Mouse (Mus musculus): Measurements from ENCODE around the gene Calml3. TPM values are rescaled to one million over a fixed set of nuclear protein-coding genes. Genes with fewer than 3 reads are reported as not detected.
"Not testable (repeated sequence)": the region's sequence is repeated elsewhere in the genome, so short reads cannot be mapped to it uniquely, and the experiment has no call there.

Gene Calml3
- 3.6 and 81.6 TPM in 2 replicates for polyA plus RNA-seq (2012; rRNA removed)

DNA sequence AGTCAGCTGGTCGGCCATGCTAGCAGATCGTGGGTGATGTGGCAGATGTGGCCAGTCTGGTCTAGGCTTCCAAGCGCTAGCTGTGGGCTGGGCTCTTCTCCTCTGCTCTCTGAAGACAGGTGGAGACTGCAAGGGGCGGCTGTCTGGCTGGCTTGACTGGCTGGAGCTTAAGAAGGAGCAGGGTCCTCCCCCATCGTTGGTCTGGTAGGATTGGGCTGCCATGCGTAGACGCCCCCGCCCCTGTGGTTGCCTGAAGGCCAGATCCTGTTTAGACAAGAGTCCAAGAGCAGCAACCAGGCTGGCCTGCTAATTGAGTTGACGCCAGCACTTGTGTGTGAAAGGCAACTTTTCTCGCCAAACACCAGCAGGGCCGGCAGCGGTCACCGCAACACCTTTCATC, at the start of gene Calml3:
Gene Calml3, minus strand, starts transcription at position 131 of the 400 bp plus-strand sequence.
- WGBS: 78% methylated on average over 13 of the region's 13 CpGs
- no peak for DNase-seq
- Histone ChIP-seq H3K4me3 (replicated peaks; ENCODE audit: extremely low read depth, low read depth, low read length) (no peak within 1 kb of the TSS), H3K4me1 (ENCODE audit: control insufficient read depth, insufficient read depth, low read length) (no peaks in the 10 kb centered on the region; the same call in 1 of the 2 replicates)
- no peak for TF ChIP-seq CTCF (IDR thresholded peaks at IDR 0.05; ENCODE audit: insufficient read depth, low read length)
- TF ChIP-seq POLR2A (IDR thresholded peaks at IDR 0.05; ENCODE audit: borderline replicate concordance, extremely low read depth, low read depth, low read length): no peak

DNA sequence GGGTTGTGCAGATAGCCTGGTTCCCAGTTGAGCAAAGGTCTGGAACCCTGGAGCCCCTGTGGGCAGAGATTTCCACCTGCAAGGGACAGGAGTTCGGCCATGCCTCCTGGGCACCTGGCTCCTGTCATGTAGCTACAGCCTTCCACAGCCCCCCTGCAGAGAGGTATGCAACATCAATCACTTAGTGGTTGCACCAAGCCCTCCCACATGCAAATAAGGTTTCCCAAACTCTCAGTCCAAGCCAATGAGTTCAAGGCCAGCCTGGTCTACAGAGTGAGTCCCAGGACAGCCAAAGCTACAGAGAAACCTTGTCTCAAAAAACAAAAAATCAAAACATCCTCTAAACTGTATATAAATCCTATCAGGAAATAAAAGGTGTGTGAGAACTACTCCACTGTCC, 46.2 kb upstream of the Calml3 start:
- Histone ChIP-seq H3K4me1 (ENCODE audit: control insufficient read depth, insufficient read depth, low read length) (no peaks in the 10 kb centered on the region), H3K4me3 (replicated peaks; ENCODE audit: extremely low read depth, low read depth, low read length) (no peak overlapping the region)
- no peak for DNase-seq
- TF ChIP-seq CTCF (IDR thresholded peaks at IDR 0.05; ENCODE audit: insufficient read depth, low read length) (no peak), POLR2A (IDR thresholded peaks at IDR 0.05; ENCODE audit: borderline replicate concordance, extremely low read depth, low read depth, low read length) (no peak)
- WGBS: 89% methylated on average over 1 of the region's 1 CpGs

DNA sequence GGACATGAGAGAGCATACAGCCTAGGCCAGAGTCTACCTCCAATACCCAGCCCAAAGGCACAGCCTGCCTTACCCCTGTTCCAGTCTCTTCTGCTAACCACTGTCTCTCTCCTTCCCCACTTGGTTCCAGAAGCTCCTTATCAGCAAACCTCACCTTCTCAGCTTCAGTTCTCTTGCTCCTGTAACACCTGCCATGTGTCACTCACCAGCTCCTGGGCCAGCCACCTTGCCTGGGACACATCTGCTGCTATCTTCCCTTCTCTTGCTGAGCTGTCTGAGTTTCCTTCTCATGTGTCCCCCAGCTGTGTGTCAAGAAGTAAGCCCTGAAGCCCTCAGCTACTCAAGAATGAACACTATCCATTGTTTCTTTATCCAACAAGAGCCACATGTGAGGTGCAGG, 36.5 kb upstream of the Calml3 start:
- DNase-seq; H3K4me1 ChIP-seq (ENCODE audit: control insufficient read depth, insufficient read depth, low read length); H3K4me3 ChIP-seq (replicated peaks; ENCODE audit: extremely low read depth, low read depth, low read length): not testable (repeated sequence)

DNA sequence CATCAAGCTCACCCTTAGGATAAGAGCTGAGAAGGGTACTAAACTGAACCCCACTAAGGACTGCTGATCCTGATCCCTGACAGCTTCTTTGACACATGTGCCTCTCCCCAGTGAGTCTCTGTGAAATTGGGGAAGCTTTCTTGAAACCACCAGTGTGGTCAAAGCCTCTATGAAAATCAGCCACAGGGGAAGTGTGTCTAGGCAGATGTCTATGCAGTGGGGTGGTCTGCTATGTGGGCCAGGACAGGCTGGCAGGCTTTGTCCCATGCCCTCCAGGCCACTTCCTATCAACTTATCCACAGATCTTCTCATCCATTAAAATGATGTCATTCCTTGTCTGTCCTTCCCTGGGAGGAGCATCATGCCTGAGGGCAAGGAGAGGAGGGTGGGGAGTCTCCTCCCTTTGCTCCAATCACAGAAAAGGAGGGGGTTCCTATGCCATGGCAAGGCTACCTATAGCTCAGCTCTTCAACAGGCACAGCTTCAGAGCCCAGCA, 33.2 kb upstream of the Calml3 start, which contains the start of gene Calm4:
Gene Calm4, plus strand, starts transcription at position 446 of the 496 bp plus-strand sequence.
- H3K4me3 ChIP-seq (replicated peaks; ENCODE audit: extremely low read depth, low read depth, low read length); H3K4me1 ChIP-seq (ENCODE audit: control insufficient read depth, insufficient read depth, low read length); DNase-seq: not testable (repeated sequence)

GRCm38 (mm10) chr13:3833644-3834043, 29.5 kb upstream of the Calml3 start:
- not testable (repeated sequence) for H3K4me3 ChIP-seq (replicated peaks; ENCODE audit: extremely low read depth, low read depth, low read length); DNase-seq; H3K4me1 ChIP-seq (ENCODE audit: control insufficient read depth, insufficient read depth, low read length)

GRCm38 (mm10) chr13:3832450-3832849, 28.3 kb upstream of the Calml3 start:
- no peak overlapping the region for H3K4me3 ChIP-seq (replicated peaks; ENCODE audit: extremely low read depth, low read depth, low read length)
- no peaks in the 10 kb centered on the region; the same call in 1 of the 2 replicates for H3K4me1 ChIP-seq (ENCODE audit: control insufficient read depth, insufficient read depth, low read length)
- TF ChIP-seq CTCF (IDR thresholded peaks at IDR 0.05; ENCODE audit: insufficient read depth, low read length) (no peak), POLR2A (IDR thresholded peaks at IDR 0.05; ENCODE audit: borderline replicate concordance, extremely low read depth, low read depth, low read length) (no peak)
- DNase-seq: no peak
- 21% methylated on average over 2 of the region's 2 CpGs for WGBS

DNA sequence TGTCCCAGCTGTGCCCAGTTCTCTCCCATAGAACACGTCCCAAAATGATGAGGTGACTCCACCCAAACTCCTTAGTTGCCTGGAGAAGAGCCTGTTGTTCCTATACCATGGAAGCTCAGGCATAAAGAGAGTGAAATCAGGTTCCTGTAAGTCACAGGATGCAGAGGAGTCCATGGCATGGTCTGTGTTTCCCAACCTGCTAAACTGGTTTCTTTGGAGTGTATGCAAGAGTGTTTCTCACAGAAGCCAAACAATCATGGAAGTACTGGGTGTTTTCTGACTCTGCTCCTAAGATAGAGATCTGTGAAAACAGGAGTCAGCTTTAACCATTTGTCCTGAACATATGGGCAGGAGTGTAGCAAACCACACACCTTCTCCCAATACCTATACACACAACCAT, 27.9 kb upstream of the Calml3 start:
- TF ChIP-seq POLR2A (IDR thresholded peaks at IDR 0.05; ENCODE audit: borderline replicate concordance, extremely low read depth, low read depth, low read length): no peak
- TF ChIP-seq CTCF (IDR thresholded peaks at IDR 0.05; ENCODE audit: insufficient read depth, low read length): no peak
- WGBS: 55% methylated on average over 1 of the region's 1 CpGs
- no peaks in the 10 kb centered on the region; the same call in 1 of the 2 replicates for H3K4me1 ChIP-seq (ENCODE audit: control insufficient read depth, insufficient read depth, low read length)
- no peak for DNase-seq
- no peak overlapping the region for H3K4me3 ChIP-seq (replicated peaks; ENCODE audit: extremely low read depth, low read depth, low read length)

- no peak for TF ChIP-seq CTCF (IDR thresholded peaks at IDR 0.05; ENCODE audit: insufficient read depth, low read length)
- no peak for TF ChIP-seq POLR2A (IDR thresholded peaks at IDR 0.05; ENCODE audit: borderline replicate concordance, extremely low read depth, low read depth, low read length)
- 66% methylated on average over 5 of the region's 5 CpGs for WGBS
- H3K4me1 ChIP-seq (ENCODE audit: control insufficient read depth, insufficient read depth, low read length): no peaks in the 10 kb centered on the region; the same call in 1 of the 2 replicates
- H3K4me3 ChIP-seq (replicated peaks; ENCODE audit: extremely low read depth, low read depth, low read length): no peak overlapping the region
- DNase-seq: no peak
Measured at GRCm38 (mm10) chr13:3831546-3831945, 27.4 kb upstream of the Calml3 start.

DNA sequence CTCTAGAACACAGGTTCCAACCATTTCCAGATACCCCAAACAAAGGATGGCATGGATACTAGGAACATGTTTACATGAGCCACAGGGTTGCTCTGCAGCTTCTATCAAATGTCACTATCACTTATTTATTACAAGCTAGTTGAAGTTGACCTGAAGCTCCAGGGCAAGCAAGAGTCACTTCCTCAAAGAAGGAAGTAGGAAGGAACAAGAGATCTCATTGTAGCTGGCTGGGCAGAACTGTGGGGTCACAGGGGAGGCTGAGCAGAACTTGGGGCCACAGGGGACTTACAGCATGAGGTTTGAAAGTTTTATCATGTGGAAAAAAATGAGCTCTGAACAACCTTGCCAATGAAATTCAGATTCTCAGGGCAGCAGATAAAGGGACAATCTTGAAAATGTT, 21.6 kb upstream of the Calml3 start:
- Histone ChIP-seq H3K4me3 (replicated peaks; ENCODE audit: extremely low read depth, low read depth, low read length) (no peak overlapping the region), H3K4me1 (ENCODE audit: control insufficient read depth, insufficient read depth, low read length) (no peaks in the 10 kb centered on the region)
- no peak for DNase-seq
- TF ChIP-seq POLR2A (IDR thresholded peaks at IDR 0.05; ENCODE audit: borderline replicate concordance, extremely low read depth, low read depth, low read length): no peak
- TF ChIP-seq CTCF (IDR thresholded peaks at IDR 0.05; ENCODE audit: insufficient read depth, low read length): no peak

- WGBS: 59% methylated on average over 4 of the region's 4 CpGs
- no peak overlapping the region for H3K4me3 ChIP-seq (replicated peaks; ENCODE audit: extremely low read depth, low read depth, low read length)
- no peak for TF ChIP-seq CTCF (IDR thresholded peaks at IDR 0.05; ENCODE audit: insufficient read depth, low read length)
- TF ChIP-seq POLR2A (IDR thresholded peaks at IDR 0.05; ENCODE audit: borderline replicate concordance, extremely low read depth, low read depth, low read length): no peak
- H3K4me1 ChIP-seq (ENCODE audit: control insufficient read depth, insufficient read depth, low read length): no peaks in the 10 kb centered on the region
- no peak for DNase-seq
Measured at GRCm38 (mm10) chr13:3822105-3822504, 18.0 kb upstream of the Calml3 start.

DNA sequence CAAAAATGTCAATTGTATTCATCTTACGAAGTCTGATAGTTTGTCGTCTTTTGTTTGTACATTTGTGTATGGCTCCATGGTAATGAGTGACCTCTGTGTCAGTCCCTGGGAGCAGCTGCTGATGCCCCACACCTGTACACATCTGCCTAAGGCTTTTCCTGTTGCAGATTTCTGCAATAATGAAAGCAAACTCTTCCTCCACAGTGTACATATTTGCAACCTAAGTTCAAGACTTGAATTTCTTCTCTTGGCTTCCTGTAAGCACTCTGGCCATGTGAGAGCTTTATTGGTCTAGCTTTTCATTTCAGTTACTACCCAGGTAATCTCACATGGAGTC, 14.6 kb upstream of the Calml3 start:
- Histone ChIP-seq H3K4me1 (ENCODE audit: control insufficient read depth, insufficient read depth, low read length) (no peaks in the 10 kb centered on the region), H3K4me3 (replicated peaks; ENCODE audit: extremely low read depth, low read depth, low read length) (no peak overlapping the region)
- no peak for DNase-seq
- TF ChIP-seq POLR2A (IDR thresholded peaks at IDR 0.05; ENCODE audit: borderline replicate concordance, extremely low read depth, low read depth, low read length) (no peak), CTCF (IDR thresholded peaks at IDR 0.05; ENCODE audit: insufficient read depth, low read length) (no peak)
- WGBS: 61% methylated on average over 2 of the region's 2 CpGs
